Mouse (Mus musculus) bone marrow macrophage, adult 2 months (primary cell): ENCODE measurements around the gene Kazn. TPM values are rescaled to one million over a fixed set of nuclear protein-coding genes. Genes with fewer than 3 reads are reported as not detected.

Source experiments
- H3K27ac ChIP-seq: 2 replicates; pipeline ENCODE4 v1.5.1; 2012; ENCODE audit warnings: low read depth, low read length; ENCODE audit not compliant: insufficient read depth
- H3K4me1 ChIP-seq: 2 replicates; pipeline ENCODE4 v1.6.1; 2012; ENCODE audit warnings: low read length; ENCODE audit not compliant: control insufficient read depth, insufficient read depth
- H3K4me3 ChIP-seq: 2 replicates; pipeline ENCODE4 v1.5.1; 2012; ENCODE audit warnings: mild to moderate bottlenecking, low read length, moderate library complexity; ENCODE audit not compliant: insufficient read depth
- CTCF ChIP-seq: IDR thresholded peaks from 2 replicates; pipeline ENCODE4 v1.5.1; 2012; ENCODE audit warnings: low read depth, mild to moderate bottlenecking, low read length, moderate library complexity
- POLR2A ChIP-seq: IDR thresholded peaks from 2 replicates; pipeline ENCODE4 v1.6.1; 2012; ENCODE audit warnings: mild to moderate bottlenecking, low read depth, low read length, borderline replicate concordance
- polyA plus RNA-seq: library from polyadenylated mRNA; stranded (reverse); fragments of >200 nt; gene quantifications from 2 replicates; pipeline ENCODE4 v1.2.4, GENCODE M21; 2012; ENCODE audit not compliant: missing spikeins, insufficient read depth, insufficient read length

The Kazn gene
- not detected in 2 replicates for polyA plus RNA-seq

DNA sequence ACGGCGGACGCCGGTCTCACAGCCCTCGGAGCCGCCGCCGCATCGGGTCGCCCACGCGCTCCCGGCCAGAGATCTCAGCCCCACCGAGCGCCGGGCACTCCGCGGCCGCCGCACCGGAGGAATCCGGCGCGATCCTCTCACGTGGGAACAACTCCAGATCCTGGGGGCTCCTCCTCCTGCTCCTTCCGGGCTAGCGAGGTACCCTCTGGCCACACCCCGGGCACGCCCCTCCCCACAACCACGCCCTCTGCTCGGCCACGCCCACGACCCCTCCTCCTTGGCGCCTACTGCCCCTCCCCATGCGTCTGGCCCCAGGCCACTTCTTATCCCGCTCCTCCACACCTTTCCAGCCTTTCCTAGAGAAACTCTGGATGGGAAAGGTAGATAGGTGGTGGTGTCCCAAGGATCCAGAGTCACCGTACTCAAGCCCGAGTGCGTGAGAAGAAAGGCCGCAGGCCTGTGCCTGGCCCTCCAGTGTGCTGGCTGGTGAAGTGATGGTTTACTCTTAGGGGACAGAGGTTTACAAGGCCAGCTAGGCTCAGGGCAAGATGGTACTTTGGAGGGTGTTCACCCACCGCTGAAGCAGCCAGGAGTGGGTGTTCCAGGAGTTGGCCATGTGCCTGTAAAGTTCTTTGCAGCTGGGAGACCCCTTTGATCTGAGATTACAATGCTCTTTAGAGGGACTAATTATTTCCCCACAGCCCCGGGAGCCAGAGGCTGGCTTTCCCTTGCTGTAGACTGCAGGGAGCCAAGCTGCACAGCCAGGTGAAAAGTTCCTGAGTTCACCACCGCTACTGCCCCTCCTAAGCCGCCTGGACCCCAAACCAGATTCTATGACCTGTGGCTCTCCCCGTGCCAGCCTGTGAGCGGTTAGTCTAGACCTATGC is at the start of gene Kazn:
Gene Kazn, minus strand, starts transcription at position 162 of the 887 bp plus-strand sequence.
- no peak for TF ChIP-seq CTCF
- no peak for TF ChIP-seq POLR2A
- no peak within 1 kb of the TSS for H3K27ac ChIP-seq
- H3K4me3 ChIP-seq = no peak within 1 kb of the TSS; the same call in 1 of the 2 replicates
- no peaks in the 10 kb centered on the region for H3K4me1 ChIP-seq

GRCm38 (mm10) chr4:142285471-142285870 is 46.3 kb upstream of the Kazn start:
- TF ChIP-seq POLR2A (no peak), CTCF (no peak)
- Histone ChIP-seq H3K4me3 (no peak overlapping the region), H3K27ac (no peak overlapping the region), H3K4me1 (no peaks in the 10 kb centered on the region)

GRCm38 (mm10) chr4:142283867-142284266 is 44.7 kb upstream of the Kazn start:
- H3K27ac ChIP-seq = no peak overlapping the region
- H3K4me3 ChIP-seq = no peak overlapping the region
- no peaks in the 10 kb centered on the region for H3K4me1 ChIP-seq
- TF ChIP-seq POLR2A (no peak), CTCF (no peak)

- H3K4me3 ChIP-seq = no peak overlapping the region
- TF ChIP-seq CTCF = no peak
- TF ChIP-seq POLR2A = no peak
- H3K27ac ChIP-seq = no peak overlapping the region
- H3K4me1 ChIP-seq = no peaks in the 10 kb centered on the region
Measured at GRCm38 (mm10) chr4:142278197-142278575, 39.0 kb upstream of the Kazn start.

- TF ChIP-seq POLR2A = no peak
- TF ChIP-seq CTCF = no peak
- no peaks in the 10 kb centered on the region for H3K4me1 ChIP-seq
- no peak overlapping the region for H3K4me3 ChIP-seq
- no peak overlapping the region for H3K27ac ChIP-seq
Measured at GRCm38 (mm10) chr4:142277481-142278196, 38.4 kb upstream of the Kazn start.

DNA sequence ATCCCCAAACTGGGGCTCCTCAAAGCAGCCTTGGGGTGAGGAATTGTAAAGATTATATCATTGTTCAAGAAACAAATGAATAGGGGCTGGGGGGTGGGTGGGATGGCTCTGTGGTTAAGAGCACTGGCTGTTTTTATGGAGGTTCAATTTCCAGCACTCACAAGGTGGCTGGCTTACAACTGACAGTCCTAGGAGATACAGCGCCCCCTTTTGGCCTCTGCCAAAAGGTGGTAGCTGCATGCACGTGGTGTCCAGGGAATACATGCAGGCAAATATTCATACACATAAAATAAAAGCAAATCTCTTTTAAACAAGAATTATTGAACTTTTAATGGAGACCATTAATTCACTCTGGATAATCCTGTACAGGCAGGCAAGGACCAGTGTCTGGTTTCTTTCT is 36.0 kb upstream of the Kazn start:
- no peak overlapping the region for H3K4me3 ChIP-seq
- no peaks in the 10 kb centered on the region for H3K4me1 ChIP-seq
- no peak overlapping the region for H3K27ac ChIP-seq
- TF ChIP-seq POLR2A = no peak
- TF ChIP-seq CTCF = no peak

GRCm38 (mm10) chr4:142274441-142275234 is 35.4 kb upstream of the Kazn start:
- no peak overlapping the region for H3K27ac ChIP-seq
- H3K4me1 ChIP-seq = no peaks in the 10 kb centered on the region
- TF ChIP-seq POLR2A (no peak), CTCF (no peak)
- no peak overlapping the region for H3K4me3 ChIP-seq

DNA sequence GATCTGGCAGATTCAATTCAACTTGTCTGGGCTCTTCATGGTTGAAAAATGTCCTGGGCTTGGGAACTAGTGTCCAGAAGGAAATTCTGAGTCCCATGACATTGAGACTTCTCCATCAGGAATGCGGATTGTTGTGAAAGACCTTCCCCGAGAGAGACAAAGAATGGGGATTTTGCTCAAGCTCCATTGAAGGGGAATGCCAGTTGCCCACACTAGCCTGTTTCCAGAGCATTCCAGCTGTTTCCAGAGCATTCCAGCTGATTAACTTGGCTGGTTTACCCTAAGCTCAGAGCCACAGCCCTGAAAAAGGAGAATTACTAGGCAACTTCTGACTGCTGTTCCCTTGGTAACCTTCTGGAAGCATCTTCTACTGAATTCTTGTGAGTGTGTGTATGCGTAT is 32.3 kb upstream of the Kazn start:
- no peak for TF ChIP-seq CTCF
- no peak for TF ChIP-seq POLR2A
- Histone ChIP-seq H3K4me1 (no peaks in the 10 kb centered on the region), H3K27ac (no peak overlapping the region), H3K4me3 (no peak overlapping the region)

- Histone ChIP-seq H3K27ac (no peak overlapping the region), H3K4me3 (no peak overlapping the region)
- no peak for TF ChIP-seq POLR2A
- no peak for TF ChIP-seq CTCF
Measured at GRCm38 (mm10) chr4:142267832-142268231, 28.6 kb upstream of the Kazn start.

GRCm38 (mm10) chr4:142267348-142267819 is 28.2 kb upstream of the Kazn start:
- no peaks in the 10 kb centered on the region for H3K4me1 ChIP-seq
- no peak overlapping the region for H3K4me3 ChIP-seq
- no peak overlapping the region for H3K27ac ChIP-seq
- no peak for TF ChIP-seq POLR2A
- TF ChIP-seq CTCF = no peak

More at GRCm38 (mm10) chr4:142267832-142268231, 28.6 kb upstream of the Kazn start:
- no peaks in the 10 kb centered on the region for H3K4me1 ChIP-seq
